Mouse (Mus musculus) urinary bladder, postnatal 0 days (tissue): Measurements from ENCODE around the gene Olfr665. TPM values are rescaled to one million over a fixed set of nuclear protein-coding genes. Genes with fewer than 3 reads are reported as not detected.

Experiments used
- polyA plus RNA-seq: library from polyadenylated mRNA; unstranded; fragments of >200 nt; fragmentation: Nextera tagmentation; extraction: Ambion mirVana; gene quantifications from 2 replicates; pipeline ENCODE4 v1.2.1, GENCODE M21; 2015

Gene Olfr665
- not detected in 2 replicates for polyA plus RNA-seq

DNA sequence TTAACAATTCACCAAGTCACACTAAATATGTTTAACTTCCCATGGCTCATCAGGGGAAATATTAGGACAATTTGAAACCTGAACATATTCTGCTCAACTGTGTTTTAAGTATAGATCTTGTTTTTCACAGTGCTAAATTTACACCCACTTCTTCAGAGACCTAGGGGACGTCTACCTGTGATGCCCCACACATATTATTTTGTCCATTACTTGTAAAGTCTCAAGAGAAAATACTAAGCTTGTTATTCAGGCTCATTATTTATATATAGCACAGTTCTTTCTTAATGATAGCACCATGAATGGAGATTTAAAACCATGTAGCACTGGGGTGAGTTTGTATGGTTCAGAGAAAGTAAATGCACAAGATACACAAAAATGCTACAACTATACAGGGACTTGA is at the start of gene Olfr665:
Gene Olfr665 (plus strand): TSS at position 301 of the 400 bp plus-strand sequence.

DNA sequence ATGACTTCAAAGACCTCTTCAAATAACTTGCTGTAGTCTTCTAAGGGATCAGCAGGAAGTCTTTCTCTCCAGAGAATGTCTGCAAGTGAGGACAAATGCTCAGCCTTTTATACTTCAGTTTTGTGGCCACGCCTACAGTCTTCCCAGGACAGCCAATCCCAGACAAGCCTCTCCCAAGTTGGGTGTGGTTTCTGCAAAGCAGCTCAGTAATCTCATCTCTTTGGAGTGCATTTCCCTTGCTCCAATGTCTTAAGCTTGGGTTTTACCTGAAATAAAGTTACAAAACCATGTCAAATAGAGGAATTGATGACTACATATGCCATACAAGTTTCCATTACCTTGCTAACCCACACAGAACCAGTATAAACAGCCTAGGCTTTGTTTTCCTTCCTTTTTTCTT is 35.3 kb upstream of the Olfr665 start, which contains the start of gene Usp17lb:
Gene Usp17lb (minus strand): TSS at position 101 of the 400 bp plus-strand sequence.

DNA sequence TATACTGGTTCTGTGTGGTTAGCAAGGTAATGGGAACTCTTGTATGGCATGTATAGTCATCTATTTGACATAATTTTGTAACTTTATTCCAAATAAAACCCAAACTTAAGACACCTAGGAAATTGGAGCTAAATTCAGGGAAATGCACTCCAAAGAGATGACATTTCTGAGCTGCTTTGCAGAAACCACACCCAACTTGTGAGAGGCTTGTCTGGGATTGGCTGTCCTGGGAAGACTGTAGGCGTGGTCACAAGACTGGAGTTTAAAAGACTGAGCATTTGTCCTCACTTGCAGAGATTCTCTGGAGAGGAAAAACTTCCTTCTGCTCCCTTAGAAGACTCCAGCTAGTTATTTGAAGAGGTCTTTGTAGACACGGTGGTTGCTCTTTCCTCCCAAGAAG is 21.1 kb upstream of the Olfr665 start, which contains the start of gene Usp17la:
Gene Usp17la (plus strand): TSS at position 301 of the 400 bp plus-strand sequence.

DNA sequence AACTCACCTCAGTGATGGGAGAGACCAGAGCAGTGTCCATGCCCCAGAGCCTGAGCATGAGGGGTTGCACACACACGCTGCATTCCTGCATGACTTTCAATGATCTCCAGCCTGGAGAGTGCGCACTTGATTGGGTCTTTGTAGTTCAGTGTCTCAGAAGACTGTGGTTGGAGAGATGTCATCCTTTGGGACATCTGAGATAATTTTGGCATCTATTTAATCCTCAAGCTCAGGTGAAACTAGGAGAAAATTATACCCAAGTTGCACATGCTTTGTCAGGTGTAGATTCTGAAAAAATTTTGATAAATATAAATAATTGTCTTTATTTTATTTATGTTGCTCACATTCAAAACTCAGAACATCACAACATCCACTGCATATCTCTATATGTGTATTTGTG is 18.0 kb downstream of the Olfr665 start, which contains the start of gene Olfr666:
Gene Olfr666 (minus strand): TSS at position 101 of the 400 bp plus-strand sequence.

DNA sequence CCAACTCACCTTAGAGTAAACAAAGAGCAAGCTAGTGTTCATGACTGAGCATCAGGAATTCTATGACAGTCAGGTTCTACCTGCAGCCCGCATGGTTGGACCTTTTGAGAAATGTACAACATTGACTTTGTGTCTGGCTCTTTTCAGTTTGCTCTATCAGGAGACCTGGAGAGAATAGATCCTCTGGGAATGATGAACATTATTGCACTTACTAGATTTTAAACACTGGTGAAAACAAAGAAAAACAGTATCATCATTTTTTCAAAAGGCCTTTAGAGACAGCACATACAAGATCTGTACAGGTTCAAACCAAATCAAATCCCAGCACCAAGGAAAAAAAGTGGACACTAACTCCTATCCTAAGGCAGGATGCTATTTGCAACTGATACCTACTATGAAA is 43.6 kb downstream of the Olfr665 start, which contains the start of gene Olfr667:
Gene Olfr667 (minus strand): TSS at position 101 of the 400 bp plus-strand sequence.

DNA sequence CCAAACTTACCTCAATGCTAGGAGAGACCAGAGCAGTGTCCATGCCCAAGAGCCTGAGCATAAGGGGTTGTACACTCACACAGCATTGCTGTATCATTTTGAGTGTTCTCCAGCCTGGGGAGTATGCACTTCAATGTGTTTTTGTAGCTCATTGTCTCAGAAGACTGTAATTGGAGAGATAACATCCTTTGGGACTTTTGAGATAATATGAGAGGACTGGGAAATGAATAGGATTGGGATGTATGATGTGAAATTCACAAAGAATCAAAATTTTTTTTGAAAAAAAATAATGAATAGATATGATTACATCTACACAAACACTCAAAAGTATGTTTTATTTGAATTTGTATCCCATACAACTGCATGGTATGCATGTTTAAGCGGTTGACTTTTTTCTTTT is 50.1 kb downstream of the Olfr665 start, which contains the start of gene Olfr668:
Gene Olfr668 (minus strand): TSS at position 101 of the 400 bp plus-strand sequence.

Other genes starting within 250 kb of the Olfr665 start
- gene Olfr658, start 230.7 kb upstream of the Olfr665 start, polyA plus RNA-seq, result not detected in 2 replicates
- gene Olfr659, start 211.3 kb upstream of the Olfr665 start, polyA plus RNA-seq, result not detected in 2 replicates
- not detected in 2 replicates for gene Olfr661, start 191.5 kb upstream of the Olfr665 start, polyA plus RNA-seq
- gene Usp17le, start 100.6 kb upstream of the Olfr665 start, polyA plus RNA-seq, result not detected in 2 replicates
- gene Usp17lb, start 35.4 kb upstream of the Olfr665 start, polyA plus RNA-seq, result not detected in 2 replicates
- not detected in 2 replicates for gene Usp17la, start 21.0 kb upstream of the Olfr665 start, polyA plus RNA-seq
- gene Olfr666, start 17.9 kb downstream of the Olfr665 start, polyA plus RNA-seq, result not detected in 2 replicates
- not detected in 2 replicates for gene Olfr667, start 43.5 kb downstream of the Olfr665 start, polyA plus RNA-seq
- gene Olfr668, start 50.0 kb downstream of the Olfr665 start, polyA plus RNA-seq, result not detected in 2 replicates
- not detected in 2 replicates for gene Olfr669, start 56.2 kb downstream of the Olfr665 start, polyA plus RNA-seq
- gene Olfr670, start 84.6 kb downstream of the Olfr665 start, polyA plus RNA-seq, result not detected in 2 replicates
- gene Olfr671, start 101.1 kb downstream of the Olfr665 start, polyA plus RNA-seq, result not detected in 2 replicates
- not detected in 2 replicates for gene Olfr672, start 124.0 kb downstream of the Olfr665 start, polyA plus RNA-seq
- not detected in 2 replicates for gene Olfr675, start 150.4 kb downstream of the Olfr665 start, polyA plus RNA-seq
- gene Olfr676, start 154.7 kb downstream of the Olfr665 start, polyA plus RNA-seq, result not detected in 2 replicates
- not detected in 2 replicates for gene Olfr677, start 173.3 kb downstream of the Olfr665 start, polyA plus RNA-seq
- gene Olfr678, start 186.4 kb downstream of the Olfr665 start, polyA plus RNA-seq, result not detected in 2 replicates
- not detected in 2 replicates for gene Olfr679, start 203.2 kb downstream of the Olfr665 start, polyA plus RNA-seq
- gene Olfr680-ps1, start 214.8 kb downstream of the Olfr665 start, polyA plus RNA-seq, result not detected in 2 replicates
- not detected in 2 replicates for gene Olfr681, start 238.8 kb downstream of the Olfr665 start, polyA plus RNA-seq